Mouse (Mus musculus): Measurements from ENCODE around the gene Rpl18. TPM values are rescaled to one million over a fixed set of nuclear protein-coding genes. Genes with fewer than 3 reads are reported as not detected.
A peak's percentile ranks its signal among the peaks of the same experiment; 100 is the strongest.

The Rpl18 gene
- polyA plus RNA-seq, 1 experiment from 2014 or later, result 573 TPM

GRCm38 (mm10) chr7:45725151-45725550, 9.9 kb downstream of the Rpl18 start:
- no peak overlapping the region for H3K4me2 ChIP-seq
- peaks cover 61% of the 10 kb centered on the region for H3K36me3 ChIP-seq
- H3K27me3 ChIP-seq (replicated peaks), result no peaks in the 10 kb centered on the region
- no peaks in the 10 kb centered on the region for H3K4me1 ChIP-seq
- no peak overlapping the region for H3K9ac ChIP-seq (replicated peaks)
- ATAC-seq (ENCODE audit: low FRiP score), result no peak
- H3K27ac ChIP-seq (replicated peaks), result no peak overlapping the region
- no peaks in the 10 kb centered on the region for H3K9me3 ChIP-seq (replicated peaks)
- H3K4me3 ChIP-seq (replicated peaks), result no peak overlapping the region
- WGBS, result 90% methylated on average over 9 of the region's 9 CpGs

GRCm38 (mm10) chr7:45725713-45726112, 10.5 kb downstream of the Rpl18 start, which contains the start of gene Spaca4:
Spaca4 (minus strand) TSS chr7:45725813.
- no peak within 1 kb of the TSS for H3K27ac ChIP-seq (replicated peaks)
- no peaks in the 10 kb centered on the region for H3K27me3 ChIP-seq (replicated peaks)
- no peaks in the 10 kb centered on the region for H3K4me1 ChIP-seq
- WGBS, result 94% methylated on average over 11 of the region's 11 CpGs
- no peak within 1 kb of the TSS for H3K9ac ChIP-seq (replicated peaks)
- H3K4me3 ChIP-seq (replicated peaks), result no peak within 1 kb of the TSS
- ATAC-seq (ENCODE audit: low FRiP score), result no peak
- no peaks in the 10 kb centered on the region for H3K9me3 ChIP-seq (replicated peaks)
- no peak within 1 kb of the TSS for H3K4me2 ChIP-seq
- peaks cover 56% of the 10 kb centered on the region for H3K36me3 ChIP-seq

- Histone ChIP-seq H3K9ac (replicated peaks) (no peak overlapping the region), H3K4me1 (peaks cover 3% of the 10 kb centered on the region; the same call in 1 of the 2 replicates), H3K27me3 (replicated peaks) (no peaks in the 10 kb centered on the region), H3K4me3 (replicated peaks) (no peak overlapping the region), H3K9me3 (replicated peaks) (no peaks in the 10 kb centered on the region), H3K27ac (replicated peaks) (no peak overlapping the region), H3K36me3 (peaks cover 49% of the 10 kb centered on the region), H3K4me2 (no peak overlapping the region)
- no peak for ATAC-seq (ENCODE audit: low FRiP score)
- WGBS, result 93% methylated on average over 10 of the region's 10 CpGs
Measured at GRCm38 (mm10) chr7:45726419-45726818, 11.2 kb downstream of the Rpl18 start.

- peaks cover 44% of the 10 kb centered on the region for H3K36me3 ChIP-seq
- H3K27ac ChIP-seq (replicated peaks), result no peak overlapping the region
- no peak overlapping the region for H3K9ac ChIP-seq (replicated peaks)
- peaks cover 3% of the 10 kb centered on the region; the same call in 1 of the 2 replicates for H3K4me1 ChIP-seq
- ATAC-seq (ENCODE audit: low FRiP score), result no peak
- H3K4me2 ChIP-seq, result no peak overlapping the region
- no peak overlapping the region for H3K4me3 ChIP-seq (replicated peaks)
- 85% methylated on average over 3 of the region's 3 CpGs for WGBS
- no peaks in the 10 kb centered on the region for H3K27me3 ChIP-seq (replicated peaks)
- H3K9me3 ChIP-seq (replicated peaks), result no peaks in the 10 kb centered on the region
Measured at GRCm38 (mm10) chr7:45727625-45728024, 12.4 kb downstream of the Rpl18 start.

- no peaks in the 10 kb centered on the region for H3K9me3 ChIP-seq (replicated peaks)
- peaks cover 3% of the 10 kb centered on the region; the same call in 1 of the 2 replicates for H3K4me1 ChIP-seq
- no peak overlapping the region for H3K9ac ChIP-seq (replicated peaks)
- no peak overlapping the region for H3K4me3 ChIP-seq (replicated peaks)
- no peaks in the 10 kb centered on the region for H3K27me3 ChIP-seq (replicated peaks)
- WGBS, result 16% methylated on average over 16 of the region's 16 CpGs
- no peak overlapping the region for H3K4me2 ChIP-seq
- ATAC-seq (ENCODE audit: low FRiP score), result no peak
- peaks cover 13% of the 10 kb centered on the region for H3K36me3 ChIP-seq
- no peak overlapping the region for H3K27ac ChIP-seq (replicated peaks)
Measured at GRCm38 (mm10) chr7:45730727-45731431, 15.6 kb downstream of the Rpl18 start.

- no peaks in the 10 kb centered on the region for H3K9me3 ChIP-seq (replicated peaks)
- H3K4me2 ChIP-seq, result no peak overlapping the region
- H3K36me3 ChIP-seq, result peaks cover 3% of the 10 kb centered on the region; the same call in 1 of the 2 replicates
- ATAC-seq (ENCODE audit: low FRiP score), result no peak
- H3K4me1 ChIP-seq, result peaks cover 3% of the 10 kb centered on the region; the same call in 1 of the 2 replicates
- no peak overlapping the region for H3K4me3 ChIP-seq (replicated peaks)
- no peak overlapping the region for H3K9ac ChIP-seq (replicated peaks)
- WGBS, result 86% methylated on average over 5 of the region's 5 CpGs
- no peaks in the 10 kb centered on the region for H3K27me3 ChIP-seq (replicated peaks)
- H3K27ac ChIP-seq (replicated peaks), result no peak overlapping the region
Measured at GRCm38 (mm10) chr7:45733477-45733876, 18.2 kb downstream of the Rpl18 start.

GRCm38 (mm10) chr7:45739162-45739763, 24.0 kb downstream of the Rpl18 start:
- H3K9ac ChIP-seq (replicated peaks), result no peak overlapping the region
- H3K4me1 ChIP-seq, result no peaks in the 10 kb centered on the region
- H3K4me2 ChIP-seq, result no peak overlapping the region

GRCm38 (mm10) chr7:45739820-45740219, 24.6 kb downstream of the Rpl18 start:
- Histone ChIP-seq H3K27ac (replicated peaks) (no peak overlapping the region), H3K4me2 (no peak overlapping the region), H3K9ac (replicated peaks) (no peak overlapping the region), H3K36me3 (no peaks in the 10 kb centered on the region), H3K9me3 (replicated peaks) (no peaks in the 10 kb centered on the region), H3K27me3 (replicated peaks) (peaks cover 3% of the 10 kb centered on the region; the same call in 1 of the 2 replicates), H3K4me1 (no peaks in the 10 kb centered on the region), H3K4me3 (replicated peaks) (no peak overlapping the region)
- ATAC-seq (ENCODE audit: low FRiP score), result no peak
- WGBS, result 72% methylated on average over 10 of the region's 10 CpGs

More at GRCm38 (mm10) chr7:45739162-45739763, 24.0 kb downstream of the Rpl18 start:
- WGBS, result 8% methylated on average over 9 of the region's 9 CpGs
- no peak overlapping the region for H3K27ac ChIP-seq (replicated peaks)
- no peak overlapping the region for H3K4me3 ChIP-seq (replicated peaks)
- peak; percentile 84 for ATAC-seq (ENCODE audit: low FRiP score)
- H3K36me3 ChIP-seq, result no peaks in the 10 kb centered on the region
- H3K27me3 ChIP-seq (replicated peaks), result peaks cover 3% of the 10 kb centered on the region; the same call in 1 of the 2 replicates
- no peaks in the 10 kb centered on the region for H3K9me3 ChIP-seq (replicated peaks)

GRCm38 (mm10) chr7:45741308-45741707, 26.1 kb downstream of the Rpl18 start:
- WGBS, result 90% methylated on average over 12 of the region's 12 CpGs
- H3K9me3 ChIP-seq (replicated peaks), result no peaks in the 10 kb centered on the region
- H3K36me3 ChIP-seq, result no peaks in the 10 kb centered on the region
- H3K27ac ChIP-seq (replicated peaks), result no peak overlapping the region
- no peak overlapping the region for H3K9ac ChIP-seq (replicated peaks)
- no peak for ATAC-seq (ENCODE audit: low FRiP score)
- H3K4me2 ChIP-seq, result no peak overlapping the region
- H3K4me1 ChIP-seq, result no peaks in the 10 kb centered on the region
- H3K4me3 ChIP-seq (replicated peaks), result no peak overlapping the region
- peaks cover 3% of the 10 kb centered on the region; the same call in 1 of the 2 replicates for H3K27me3 ChIP-seq (replicated peaks)

- peaks cover 3% of the 10 kb centered on the region; the same call in 1 of the 2 replicates for H3K27me3 ChIP-seq (replicated peaks)
- peak overlapping the region; percentile 9; the same call in 1 of the 2 replicates for H3K4me3 ChIP-seq (replicated peaks)
- no peaks in the 10 kb centered on the region for H3K9me3 ChIP-seq (replicated peaks)
- no peak for ATAC-seq (ENCODE audit: low FRiP score)
- no peak overlapping the region for H3K9ac ChIP-seq (replicated peaks)
- H3K27ac ChIP-seq (replicated peaks), result no peak overlapping the region
- no peaks in the 10 kb centered on the region for H3K36me3 ChIP-seq
- H3K4me1 ChIP-seq, result no peaks in the 10 kb centered on the region
- WGBS, result 42% methylated on average over 11 of the region's 11 CpGs
- peak overlapping the region; percentile 36 for H3K4me2 ChIP-seq
Measured at GRCm38 (mm10) chr7:45741777-45742176, 26.5 kb downstream of the Rpl18 start.

GRCm38 (mm10) chr7:45742338-45742737, 27.1 kb downstream of the Rpl18 start:
- Histone ChIP-seq H3K36me3 (no peaks in the 10 kb centered on the region), H3K9ac (replicated peaks) (no peak overlapping the region), H3K4me2 (peak overlapping the region; percentile 36), H3K27ac (replicated peaks) (no peak overlapping the region), H3K4me1 (no peaks in the 10 kb centered on the region), H3K27me3 (replicated peaks) (peaks cover 3% of the 10 kb centered on the region; the same call in 1 of the 2 replicates), H3K9me3 (replicated peaks) (no peaks in the 10 kb centered on the region), H3K4me3 (replicated peaks) (peak overlapping the region; percentile 9; the same call in 1 of the 2 replicates)
- no peak for ATAC-seq (ENCODE audit: low FRiP score)
- 44% methylated on average over 19 of the region's 19 CpGs for WGBS

GRCm38 (mm10) chr7:45744387-45744786, 29.1 kb downstream of the Rpl18 start:
- Histone ChIP-seq H3K9me3 (replicated peaks) (no peaks in the 10 kb centered on the region), H3K4me1 (0 out of 2 replicates have a peak, but pooled peaks cover 3% of the 10 kb centered on the region), H3K27me3 (replicated peaks) (peaks cover 3% of the 10 kb centered on the region; the same call in 1 of the 2 replicates), H3K27ac (replicated peaks) (no peak overlapping the region), H3K4me3 (replicated peaks) (no peak overlapping the region), H3K36me3 (no peaks in the 10 kb centered on the region), H3K9ac (replicated peaks) (no peak overlapping the region), H3K4me2 (no peak overlapping the region)
- no peak for ATAC-seq (ENCODE audit: low FRiP score)
- 41% methylated on average over 2 of the region's 2 CpGs for WGBS
